Mouse (Mus musculus) liver, embryonic 14.5 days (tissue): ENCODE measurements around the gene Ccdc121. TPM values are rescaled to one million over a fixed set of nuclear protein-coding genes. Genes with fewer than 3 reads are reported as not detected.

Experiments used
- ATAC-seq: fragments of 200-750 bp; cut with Nextera tagmentation; 2 replicates; pipeline ENCODE4 v1.8.0; 2017; ENCODE audit warnings: moderate number of reproducible peaks, mild to moderate bottlenecking, moderate library complexity; ENCODE audit not compliant: insufficient read depth
- DNase-seq, 3 experiments: peaks; one replicate each; pipeline ENCODE4 v3.0.0-alpha.2; 2012 to 2013; ENCODE audit warnings: low read depth in 3 of 3, low spot score in 3 of 3
- H3K27ac ChIP-seq: fragments of 300-500 bp; sonication (generic); 2 replicates; pipeline ENCODE4 v1.5.1; 2014; ENCODE audit warnings: moderate library complexity, mild to moderate bottlenecking, control low read depth, inconsistent platforms
- H3K27me3 ChIP-seq: fragments of 300-500 bp; sonication (generic); 2 replicates; pipeline ENCODE4 v1.6.1; 2014; ENCODE audit warnings: mild to moderate bottlenecking, low read length, moderate library complexity; ENCODE audit not compliant: control insufficient read depth, insufficient read depth
- H3K36me3 ChIP-seq: fragments of 300-500 bp; sonication (generic); replicated peaks from 2 replicates; pipeline ENCODE4 v1.6.1; 2014; ENCODE audit warnings: low read depth; ENCODE audit not compliant: control insufficient read depth, insufficient read depth
- H3K4me1 ChIP-seq, 2 experiments: fragments of 200-500 bp in 1 of 2; fragments of 300-500 bp in 1 of 2; sonication (generic) in 1 of 2; replicated peaks; 2 replicates each; pipeline ENCODE4 v1.6.1; 2012 to 2014; ENCODE audit warnings: antibody characterized with exemption in 1 of 2, inconsistent platforms in 1 of 2, low read length in 1 of 2; ENCODE audit not compliant: control insufficient read depth in 2 of 2, insufficient read depth in 2 of 2
- H3K4me2 ChIP-seq: fragments of 300-500 bp; sonication (generic); 2 replicates; pipeline ENCODE4 v1.6.1; 2014; ENCODE audit warnings: low read depth, mild to moderate bottlenecking, control low read depth, moderate library complexity
- H3K4me3 ChIP-seq, 2 experiments: fragments of 200-500 bp in 1 of 2; fragments of 300-500 bp in 1 of 2; sonication (generic) in 1 of 2; 2 replicates each; pipeline ENCODE4 v1.5.1; 2012 to 2014; ENCODE audit warnings: low read depth in 2 of 2, low read length in 2 of 2, mild to moderate bottlenecking in 2 of 2, control low read depth in 1 of 2, inconsistent platforms in 1 of 2, moderate library complexity in 1 of 2; ENCODE audit not compliant: insufficient read depth in 1 of 2
- H3K9ac ChIP-seq: fragments of 300-500 bp; sonication (generic); replicated peaks from 2 replicates; pipeline ENCODE4 v1.6.1; 2014; ENCODE audit warnings: mild to moderate bottlenecking, control low read depth, moderate library complexity
- H3K9me3 ChIP-seq: fragments of 300-500 bp; sonication (generic); 2 replicates; pipeline ENCODE4 v1.6.1; 2016; ENCODE audit warnings: low read length, mixed read lengths; ENCODE audit not compliant: control insufficient read depth
- CTCF ChIP-seq: IDR thresholded peaks from 2 replicates; pipeline ENCODE4 v1.5.1; 2016; ENCODE audit warnings: antibody characterized with exemption, low read depth, control low read depth
- EP300 ChIP-seq: IDR thresholded peaks from 2 replicates; pipeline ENCODE4 v1.6.1; 2016; ENCODE audit warnings: antibody characterized with exemption, low read depth
- WGBS: fragments of 180-500 bp; shearing (Covaris S2); extraction: QIAGEN DNeasy Blood & Tissue Kit; methylation state at CpG from one replicate; pipeline ENCODE4 v1.1.7; 2014; ENCODE audit not compliant: insufficient replicate concordance; 5-methylcytosine and 5-hydroxymethylcytosine counted together
- polyA plus RNA-seq, 2 experiments: library from polyadenylated mRNA; depleted of rRNA in 1 of 2; stranded (reverse) in 1 of 2; unstranded in 1 of 2; fragments of >200 nt; fragmentation: Nextera tagmentation in 1 of 2; extraction: Ambion mirVana in 1 of 2; gene quantifications; 2 replicates each; pipeline versions ENCODE4 v1.2.1 to v1.2.3; 2012 to 2014

The Ccdc121 gene
- polyA plus RNA-seq, 2 experiments, result not detected

GRCm38 (mm10) chr1:181525996-181526395, 14.7 kb upstream of the Ccdc121 start:
- ATAC-seq (no peak), DNase-seq (no peak)
- no peaks in the 10 kb centered on the region for H3K9me3 ChIP-seq
- H3K36me3 ChIP-seq, result no peaks in the 10 kb centered on the region
- WGBS, result 43% methylated on average over 5 of the region's 5 CpGs
- H3K4me2 ChIP-seq, result no peak overlapping the region
- TF ChIP-seq EP300, result no peak
- no peak for TF ChIP-seq CTCF
- H3K27ac ChIP-seq, result no peak overlapping the region
- H3K9ac ChIP-seq, result no peak overlapping the region
- no peaks in the 10 kb centered on the region for H3K4me1 ChIP-seq
- H3K27me3 ChIP-seq, result no peaks in the 10 kb centered on the region
- no peak overlapping the region for H3K4me3 ChIP-seq

GRCm38 (mm10) chr1:181523831-181524230, 12.6 kb upstream of the Ccdc121 start:
- H3K27ac ChIP-seq, result no peak overlapping the region
- H3K4me3 ChIP-seq, result no peak overlapping the region
- no peaks in the 10 kb centered on the region for H3K36me3 ChIP-seq
- DNase-seq (no peak), ATAC-seq (no peak)
- no peak overlapping the region for H3K4me2 ChIP-seq
- WGBS, result 57% methylated on average over 5 of the region's 5 CpGs
- H3K4me1 ChIP-seq, result no peaks in the 10 kb centered on the region
- H3K9ac ChIP-seq, result no peak overlapping the region
- H3K27me3 ChIP-seq, result no peaks in the 10 kb centered on the region
- no peaks in the 10 kb centered on the region for H3K9me3 ChIP-seq
- TF ChIP-seq EP300 (no peak), CTCF (no peak)

GRCm38 (mm10) chr1:181521401-181522091, 10.3 kb upstream of the Ccdc121 start:
- Histone ChIP-seq H3K27me3 (no peaks in the 10 kb centered on the region), H3K4me1 (no peaks in the 10 kb centered on the region), H3K4me3 (no peak overlapping the region), H3K27ac (no peak overlapping the region), H3K9me3 (no peaks in the 10 kb centered on the region), H3K4me2 (no peak overlapping the region), H3K36me3 (no peaks in the 10 kb centered on the region), H3K9ac (no peak overlapping the region)
- no peak for ATAC-seq
- 54% methylated on average over 11 of the region's 11 CpGs for WGBS
- no peak for TF ChIP-seq EP300
- TF ChIP-seq CTCF, result no peak
- DNase-seq, result no peak

- Histone ChIP-seq H3K9me3 (no peaks in the 10 kb centered on the region), H3K27me3 (no peaks in the 10 kb centered on the region), H3K4me3 (no peak overlapping the region), H3K27ac (no peak overlapping the region), H3K36me3 (no peaks in the 10 kb centered on the region), H3K4me2 (no peak overlapping the region), H3K9ac (no peak overlapping the region), H3K4me1 (no peaks in the 10 kb centered on the region)
- ATAC-seq, result no peak
- TF ChIP-seq EP300 (no peak), CTCF (peak; percentile 45)
- 67% methylated on average over 4 of the region's 4 CpGs for WGBS
- DNase-seq, result no peak
Observed at GRCm38 (mm10) chr1:181519137-181519536, 7.9 kb upstream of the Ccdc121 start.

GRCm38 (mm10) chr1:181518046-181518445, 6.8 kb upstream of the Ccdc121 start:
- DNase-seq, result no peak
- WGBS, result 71% methylated on average over 9 of the region's 9 CpGs
- H3K27ac ChIP-seq, result no peak overlapping the region
- H3K9me3 ChIP-seq, result no peaks in the 10 kb centered on the region
- no peaks in the 10 kb centered on the region for H3K27me3 ChIP-seq
- H3K9ac ChIP-seq, result no peak overlapping the region
- H3K4me1 ChIP-seq, result no peaks in the 10 kb centered on the region
- no peak overlapping the region for H3K4me2 ChIP-seq
- no peak for ATAC-seq
- no peak overlapping the region for H3K4me3 ChIP-seq
- no peaks in the 10 kb centered on the region for H3K36me3 ChIP-seq
- TF ChIP-seq EP300 (no peak), CTCF (no peak)
